Mouse (Mus musculus) intestine, embryonic 16.5 days (tissue): ENCODE measurements around the gene Irf7. TPM values are rescaled to one million over a fixed set of nuclear protein-coding genes. Genes with fewer than 3 reads are reported as not detected.

Experiments
- ATAC-seq: fragments of 200-750 bp; cut with Nextera tagmentation; 2 replicates; pipeline ENCODE4 v1.8.0; 2017; ENCODE audit warnings: moderate TSS enrichment, moderate library complexity
- H3K27ac ChIP-seq: fragments of 300-500 bp; sonication (generic); 2 replicates; pipeline ENCODE4 v1.5.1; 2014; ENCODE audit warnings: mild to moderate bottlenecking, low read length
- H3K27me3 ChIP-seq: fragments of 300-500 bp; sonication (generic); replicated peaks from 2 replicates; pipeline ENCODE4 v1.6.1; 2014; ENCODE audit warnings: low read length, control low read depth, mixed read lengths; ENCODE audit not compliant: control insufficient read depth, insufficient read depth
- H3K36me3 ChIP-seq: fragments of 300-500 bp; sonication (generic); 2 replicates; pipeline ENCODE4 v1.6.1; 2014; ENCODE audit warnings: low read length, control low read depth; ENCODE audit not compliant: control insufficient read depth, insufficient read depth
- H3K4me1 ChIP-seq: fragments of 300-500 bp; sonication (generic); 2 replicates; pipeline ENCODE4 v1.6.1; 2014; ENCODE audit warnings: low read length, control low read depth, mixed read lengths; ENCODE audit not compliant: control insufficient read depth, insufficient read depth
- H3K4me2 ChIP-seq: fragments of 300-500 bp; sonication (generic); 2 replicates; pipeline ENCODE4 v1.6.1; 2014; ENCODE audit warnings: low read depth, low read length, control low read depth
- H3K4me3 ChIP-seq: fragments of 300-500 bp; sonication (generic); 2 replicates; pipeline ENCODE4 v1.5.1; 2014; ENCODE audit warnings: mild to moderate bottlenecking, low read length
- H3K9ac ChIP-seq: fragments of 300-500 bp; sonication (generic); 2 replicates; pipeline ENCODE4 v1.6.1; 2014; ENCODE audit warnings: low read depth, low read length
- H3K9me3 ChIP-seq: fragments of 300-500 bp; sonication (generic); 2 replicates; pipeline ENCODE4 v1.6.1; 2016; ENCODE audit warnings: low read length, control low read depth; ENCODE audit not compliant: control insufficient read depth
- WGBS: fragments of 180-500 bp; shearing (Covaris S2); extraction: QIAGEN DNeasy Blood & Tissue Kit; methylation state at CpG from one replicate; pipeline ENCODE4 v1.1.7; 2014; 5-methylcytosine and 5-hydroxymethylcytosine counted together
- polyA plus RNA-seq: library from polyadenylated mRNA; unstranded; fragments of >200 nt; fragmentation: Nextera tagmentation; extraction: Ambion mirVana; gene quantifications from 2 replicates; pipeline ENCODE4 v1.2.1, GENCODE M21; 2015

Irf7 gene
- polyA plus RNA-seq, 1 experiment from 2014 or later = 6.5 TPM

DNA sequence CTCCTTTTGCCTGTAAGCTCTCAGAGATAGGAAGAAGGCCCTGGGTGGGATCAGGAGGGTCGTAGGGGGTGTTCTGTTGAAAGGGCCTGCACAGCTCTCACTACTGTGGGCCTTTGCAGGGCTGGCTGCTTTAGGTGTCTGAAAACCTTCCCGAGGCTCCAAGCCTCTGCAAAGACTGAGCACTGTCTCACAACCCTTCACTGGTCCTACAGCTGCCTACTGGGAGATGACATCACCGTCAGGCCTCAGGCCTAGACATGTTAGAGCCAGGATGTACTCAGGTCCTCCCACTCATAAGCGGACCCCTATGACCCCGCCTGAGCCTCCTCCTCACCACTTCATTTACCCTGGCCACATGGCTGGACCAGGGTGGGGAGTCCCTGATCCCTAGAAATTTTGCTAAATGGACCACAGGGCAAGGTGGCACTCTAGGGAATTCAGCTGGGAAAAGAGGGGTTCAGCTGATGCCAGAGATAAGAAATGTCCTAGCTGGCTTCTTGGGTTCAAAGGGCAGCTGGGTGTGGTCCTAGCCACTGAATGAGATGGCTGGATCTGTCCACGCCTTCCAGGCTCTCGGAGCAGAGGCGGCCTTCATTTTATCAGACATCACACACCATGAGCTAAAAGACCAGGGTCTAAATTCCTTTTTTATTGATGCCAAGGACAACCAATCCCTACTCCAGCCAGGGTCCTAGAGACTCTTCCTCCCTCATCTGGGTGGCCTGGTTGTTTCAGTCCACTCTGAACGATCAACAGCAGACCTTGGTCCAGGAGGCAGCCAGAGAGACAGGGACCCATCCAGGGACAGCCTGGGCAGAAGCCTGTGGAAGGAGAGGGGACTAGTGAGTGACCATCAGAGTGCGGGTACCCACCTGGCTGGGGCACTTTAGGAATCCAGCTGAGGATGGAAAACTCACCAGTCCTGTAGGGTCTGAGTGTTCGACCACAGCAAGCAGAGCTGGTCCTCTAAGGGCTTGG is 11.7 kb upstream of the Irf7 start:
- no peaks in the 10 kb centered on the region for H3K9me3 ChIP-seq
- H3K9ac ChIP-seq = peak overlapping the region; percentile 70
- H3K4me2 ChIP-seq = peak overlapping the region; percentile 98
- peak; percentile 55 for ATAC-seq
- H3K4me1 ChIP-seq = peaks cover 15% of the 10 kb centered on the region
- H3K27me3 ChIP-seq = no peaks in the 10 kb centered on the region
- H3K27ac ChIP-seq = peak overlapping the region; percentile 93
- peak overlapping the region; percentile 56 for H3K4me3 ChIP-seq
- no peaks in the 10 kb centered on the region for H3K36me3 ChIP-seq
- WGBS = 60% methylated on average over 11 of the region's 11 CpGs

- H3K27me3 ChIP-seq = no peaks in the 10 kb centered on the region
- peak within 1 kb of the TSS; percentile 70 for H3K9ac ChIP-seq
- H3K27ac ChIP-seq = peak within 1 kb of the TSS; percentile 93
- H3K9me3 ChIP-seq = no peaks in the 10 kb centered on the region
- ATAC-seq = peak; percentile 85
- H3K36me3 ChIP-seq = no peaks in the 10 kb centered on the region
- 31% methylated on average over 11 of the region's 11 CpGs for WGBS
- peak within 1 kb of the TSS; percentile 50 for H3K4me2 ChIP-seq
- H3K4me3 ChIP-seq = peak within 1 kb of the TSS; percentile 55
- peaks cover 15% of the 10 kb centered on the region for H3K4me1 ChIP-seq
Measured at GRCm38 (mm10) chr7:141276546-141276945, 10.3 kb upstream of the Irf7 start, which contains the start of gene Cdhr5. TSS of gene Cdhr5 (minus strand) at chr7:141276786.

GRCm38 (mm10) chr7:141275356-141275755 is 9.1 kb upstream of the Irf7 start:
- WGBS = 75% methylated on average over 9 of the region's 9 CpGs
- Histone ChIP-seq H3K36me3 (no peaks in the 10 kb centered on the region), H3K9me3 (no peaks in the 10 kb centered on the region), H3K4me3 (peak overlapping the region; percentile 55), H3K27ac (peak overlapping the region; percentile 93; the same call in 1 of the 2 replicates), H3K9ac (peak overlapping the region; percentile 70), H3K27me3 (no peaks in the 10 kb centered on the region), H3K4me1 (peaks cover 15% of the 10 kb centered on the region), H3K4me2 (peak overlapping the region; percentile 50)
- ATAC-seq = no peak

DNA sequence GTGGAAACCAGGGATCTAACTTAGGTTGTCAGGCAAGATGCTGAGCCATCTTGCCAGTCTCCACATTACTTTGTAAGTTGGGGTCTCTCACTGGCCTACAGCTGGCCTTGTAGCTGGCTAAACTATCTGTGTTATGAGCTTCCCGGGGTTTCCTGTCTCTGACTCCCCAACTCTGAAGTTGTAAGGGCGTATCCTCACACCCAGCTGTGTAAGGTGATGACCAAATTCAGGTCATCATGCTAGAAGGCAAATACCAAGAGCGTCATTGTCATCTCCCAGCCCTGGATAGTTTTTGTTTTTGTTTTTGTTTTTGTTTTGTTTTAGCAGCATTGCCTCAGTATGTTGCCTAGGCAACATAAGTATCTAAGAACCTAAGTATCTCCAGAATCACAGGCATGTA is 4.3 kb upstream of the Irf7 start:
- Histone ChIP-seq H3K9me3 (no peaks in the 10 kb centered on the region), H3K9ac (no peak overlapping the region), H3K36me3 (no peaks in the 10 kb centered on the region), H3K4me2 (no peak overlapping the region), H3K27me3 (no peaks in the 10 kb centered on the region), H3K4me3 (no peak overlapping the region), H3K4me1 (peaks cover 3% of the 10 kb centered on the region), H3K27ac (no peak overlapping the region)
- WGBS = 86% methylated on average over 3 of the region's 3 CpGs
- no peak for ATAC-seq

GRCm38 (mm10) chr7:141269273-141269545 is 2.9 kb upstream of the Irf7 start:
- Histone ChIP-seq H3K27me3 (no peaks in the 10 kb centered on the region), H3K9ac (no peak overlapping the region), H3K27ac (no peak overlapping the region), H3K4me1 (peaks cover 12% of the 10 kb centered on the region), H3K4me2 (peak overlapping the region; percentile 30), H3K9me3 (no peaks in the 10 kb centered on the region), H3K4me3 (no peak overlapping the region), H3K36me3 (no peaks in the 10 kb centered on the region)
- ATAC-seq = no peak
- WGBS = 81% methylated on average over 14 of the region's 14 CpGs

DNA sequence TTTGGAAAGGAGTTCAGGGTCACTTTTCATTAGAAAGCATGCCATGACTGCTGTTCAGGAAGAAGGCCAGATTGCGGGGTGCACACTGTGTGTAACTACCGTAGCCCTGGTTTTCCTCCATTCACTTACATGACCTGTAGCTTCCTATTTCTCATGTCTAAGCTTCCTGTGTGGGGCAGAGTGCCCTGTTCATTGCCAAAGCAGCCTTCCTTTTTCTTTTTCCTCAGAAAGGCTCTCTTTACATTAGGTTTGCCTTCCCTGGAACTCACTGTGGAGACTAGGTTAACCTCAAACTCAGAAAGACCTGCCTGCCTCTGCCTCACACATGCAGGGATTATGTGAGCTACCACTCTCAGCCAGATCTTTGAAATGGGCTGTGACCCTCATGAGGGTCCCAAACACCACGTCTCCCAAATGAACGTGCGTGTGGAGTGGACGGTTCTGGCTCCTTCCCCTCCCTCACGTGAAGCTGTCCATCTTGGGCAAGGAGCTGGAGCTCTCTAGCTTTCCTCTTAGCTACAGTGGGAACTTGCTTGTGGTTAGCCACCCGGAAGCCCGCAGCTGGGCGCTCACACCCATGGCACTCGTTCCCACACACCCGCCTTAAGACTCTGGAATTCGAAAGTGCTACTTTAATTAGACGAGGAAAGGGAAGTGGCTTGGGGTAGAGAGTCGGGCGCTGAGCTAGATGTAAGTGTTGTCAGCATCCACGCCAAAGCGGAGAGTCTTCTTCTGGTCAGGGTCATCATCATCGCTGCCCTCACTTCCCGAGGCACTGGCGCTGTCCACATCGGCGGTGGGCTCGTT is 2.4 kb upstream of the Irf7 start:
- Histone ChIP-seq H3K4me1 (peaks cover 12% of the 10 kb centered on the region), H3K4me3 (no peak overlapping the region), H3K36me3 (no peaks in the 10 kb centered on the region), H3K9ac (no peak overlapping the region), H3K27me3 (no peaks in the 10 kb centered on the region), H3K27ac (no peak overlapping the region), H3K9me3 (no peaks in the 10 kb centered on the region), H3K4me2 (peak overlapping the region; percentile 30)
- 76% methylated on average over 24 of the region's 24 CpGs for WGBS
- no peak for ATAC-seq

GRCm38 (mm10) chr7:141265411-141265738 is 906 bp downstream of the Irf7 start:
- H3K4me3 ChIP-seq = 0 out of 2 replicates have a peak overlapping the region, but pooled peaks have one; percentile 3
- no peaks in the 10 kb centered on the region for H3K9me3 ChIP-seq
- H3K36me3 ChIP-seq = peaks cover 18% of the 10 kb centered on the region
- H3K4me1 ChIP-seq = peaks cover 12% of the 10 kb centered on the region
- H3K27me3 ChIP-seq = no peaks in the 10 kb centered on the region
- WGBS = 46% methylated on average over 11 of the region's 11 CpGs
- H3K9ac ChIP-seq = peak overlapping the region; percentile 65; the same call in 1 of the 2 replicates
- H3K27ac ChIP-seq = no peak overlapping the region
- H3K4me2 ChIP-seq = peak overlapping the region; percentile 58
- ATAC-seq = peak; percentile 16; the same call in 1 of the 2 replicates

GRCm38 (mm10) chr7:141264761-141265410 is 1.4 kb downstream of the Irf7 start:
- Histone ChIP-seq H3K27me3 (no peaks in the 10 kb centered on the region), H3K27ac (no peak overlapping the region), H3K4me3 (0 out of 2 replicates have a peak overlapping the region, but pooled peaks have one; percentile 3), H3K4me2 (peak overlapping the region; percentile 58; the same call in 1 of the 2 replicates), H3K9me3 (no peaks in the 10 kb centered on the region), H3K36me3 (peaks cover 20% of the 10 kb centered on the region), H3K4me1 (peaks cover 12% of the 10 kb centered on the region), H3K9ac (peak overlapping the region; percentile 65; the same call in 1 of the 2 replicates)
- WGBS = 30% methylated on average over 12 of the region's 12 CpGs
- ATAC-seq = peak; percentile 62
